Mouse (Mus musculus) ES-Bruce4 (cell line): ENCODE measurements around the gene 1700067P10Rik. TPM values are rescaled to one million over a fixed set of nuclear protein-coding genes. Genes with fewer than 3 reads are reported as not detected.
A peak's percentile ranks its signal among the peaks of the same experiment; 100 is the strongest.

Experiments
- H3K27ac ChIP-seq: 2 replicates; pipeline ENCODE4 v1.5.1; 2012; ENCODE audit warnings: low read length, inconsistent platforms; ENCODE audit not compliant: insufficient read depth
- H3K27me3 ChIP-seq: 2 replicates; pipeline ENCODE4 v1.6.1; 2012; ENCODE audit warnings: mild to moderate bottlenecking, low read length, inconsistent platforms; ENCODE audit not compliant: control insufficient read depth, poor library complexity, insufficient read depth, severe bottlenecking
- H3K36me3 ChIP-seq: 2 replicates; pipeline ENCODE4 v1.6.1; 2012; ENCODE audit warnings: inconsistent platforms, mild to moderate bottlenecking, low read length, moderate library complexity; ENCODE audit not compliant: control insufficient read depth, poor library complexity, insufficient read depth, severe bottlenecking
- H3K4me1 ChIP-seq: one replicate; pipeline ENCODE4 v1.8.1; 2011; ENCODE audit warnings: low read length; ENCODE audit not compliant: control insufficient read depth, insufficient read depth
- H3K4me3 ChIP-seq: 2 replicates; pipeline ENCODE4 v1.5.1; 2011; ENCODE audit warnings: low read depth, mild to moderate bottlenecking, low read length
- H3K9ac ChIP-seq: 2 replicates; pipeline ENCODE4 v1.6.1; 2012; ENCODE audit warnings: low read depth, mild to moderate bottlenecking, inconsistent platforms; ENCODE audit not compliant: poor library complexity, severe bottlenecking
- H3K9me3 ChIP-seq: replicated peaks from 2 replicates; pipeline ENCODE4 v1.6.1; 2012; ENCODE audit warnings: mild to moderate bottlenecking, low read length, inconsistent platforms; ENCODE audit not compliant: control insufficient read depth, poor library complexity, insufficient read depth, severe bottlenecking
- CTCF ChIP-seq: IDR thresholded peaks from one replicate; pipeline ENCODE4 v1.8.1; 2011; ENCODE audit warnings: low read depth, low read length
- EP300 ChIP-seq: IDR thresholded peaks from 2 replicates; pipeline ENCODE4 v1.6.1; 2011; ENCODE audit warnings: low read depth, low read length; ENCODE audit not compliant: insufficient read depth
- POLR2A ChIP-seq: IDR thresholded peaks from one replicate; pipeline ENCODE4 v1.8.1; 2011; ENCODE audit warnings: low read length; ENCODE audit not compliant: insufficient read depth
- polyA plus RNA-seq: library from polyadenylated mRNA; stranded (reverse); fragments of >200 nt; gene quantifications from 2 replicates; pipeline ENCODE4 v1.2.4, GENCODE M21; 2011; ENCODE audit warnings: low read depth; ENCODE audit not compliant: missing spikeins, insufficient read depth, insufficient read length

1700067P10Rik gene
- polyA plus RNA-seq, 1 experiment = not detected

- no peak overlapping the region for H3K9ac ChIP-seq
- no peaks in the 10 kb centered on the region for H3K36me3 ChIP-seq
- H3K4me1 ChIP-seq = peaks cover 4% of the 10 kb centered on the region
- no peak for TF ChIP-seq EP300
- no peak for TF ChIP-seq POLR2A
- peak; percentile 69 for TF ChIP-seq CTCF
- no peaks in the 10 kb centered on the region for H3K9me3 ChIP-seq
- no peak overlapping the region for H3K27ac ChIP-seq
- no peaks in the 10 kb centered on the region for H3K27me3 ChIP-seq
- H3K4me3 ChIP-seq = no peak overlapping the region
These were observed 21.6 kb downstream of the 1700067P10Rik start for GRCm38 (mm10) chr17:48110547-48111287.

GRCm38 (mm10) chr17:48118570-48118969 lies 29.5 kb downstream of the 1700067P10Rik start:
- no peak for TF ChIP-seq EP300
- TF ChIP-seq POLR2A = no peak
- TF ChIP-seq CTCF = no peak
- H3K36me3 ChIP-seq = no peaks in the 10 kb centered on the region
- H3K27me3 ChIP-seq = no peaks in the 10 kb centered on the region
- no peak overlapping the region for H3K27ac ChIP-seq
- H3K4me3 ChIP-seq = no peak overlapping the region
- no peaks in the 10 kb centered on the region for H3K4me1 ChIP-seq
- H3K9me3 ChIP-seq = no peaks in the 10 kb centered on the region
- H3K9ac ChIP-seq = no peak overlapping the region

DNA sequence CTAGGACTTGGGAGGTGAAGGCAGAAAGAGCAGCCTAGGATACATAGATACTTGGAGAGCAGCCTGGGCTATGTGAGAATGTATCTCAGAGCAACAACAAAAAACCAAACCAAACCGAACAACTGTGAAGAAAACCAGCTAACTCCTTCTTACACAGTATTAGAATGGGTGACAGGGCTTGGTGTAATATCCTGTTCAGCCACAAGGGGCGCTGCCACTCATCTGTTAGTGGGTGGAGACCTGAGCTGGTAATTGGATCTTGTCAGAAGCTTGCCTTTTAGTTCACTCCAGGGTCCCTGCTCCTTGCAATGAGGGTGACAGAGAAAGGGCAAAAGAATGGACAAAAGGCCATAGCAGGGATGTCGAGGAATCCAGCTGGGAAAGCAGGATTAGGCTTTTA lies 30.5 kb downstream of the 1700067P10Rik start:
- Histone ChIP-seq H3K4me3 (no peak overlapping the region), H3K36me3 (no peaks in the 10 kb centered on the region), H3K9me3 (no peaks in the 10 kb centered on the region), H3K27ac (no peak overlapping the region), H3K27me3 (no peaks in the 10 kb centered on the region), H3K9ac (no peak overlapping the region), H3K4me1 (no peaks in the 10 kb centered on the region)
- TF ChIP-seq EP300 = no peak
- TF ChIP-seq POLR2A = no peak
- TF ChIP-seq CTCF = peak; percentile 73

DNA sequence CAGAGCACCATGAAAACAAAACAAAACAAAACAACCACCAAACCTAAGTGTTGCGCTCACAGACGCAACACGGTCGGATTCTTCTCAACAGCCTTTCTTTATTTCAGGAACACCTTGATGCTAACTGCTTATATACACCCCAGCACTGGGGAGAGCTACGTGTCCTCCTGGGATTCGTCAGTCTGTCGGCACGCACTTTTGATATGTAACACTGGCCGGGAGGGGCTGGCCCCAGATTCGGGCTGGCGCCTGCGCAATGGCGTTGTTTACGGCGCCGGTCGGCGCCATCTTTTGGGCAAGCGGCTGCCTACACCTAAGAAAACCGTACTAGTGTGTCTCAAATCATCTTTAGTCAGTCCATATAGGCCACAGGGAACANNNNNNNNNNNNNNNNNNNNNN lies 31.3 kb downstream of the 1700067P10Rik start:
- no peaks in the 10 kb centered on the region for H3K9me3 ChIP-seq
- no peaks in the 10 kb centered on the region for H3K36me3 ChIP-seq
- H3K27me3 ChIP-seq = no peaks in the 10 kb centered on the region
- no peak overlapping the region for H3K27ac ChIP-seq
- TF ChIP-seq CTCF = no peak
- no peak for TF ChIP-seq EP300
- no peak for TF ChIP-seq POLR2A
- H3K4me1 ChIP-seq = no peaks in the 10 kb centered on the region
- H3K4me3 ChIP-seq = no peak overlapping the region
- no peak overlapping the region for H3K9ac ChIP-seq

- Histone ChIP-seq H3K27ac (no peak overlapping the region), H3K9ac (no peak overlapping the region), H3K36me3 (no peaks in the 10 kb centered on the region), H3K4me1 (no peaks in the 10 kb centered on the region), H3K9me3 (no peaks in the 10 kb centered on the region), H3K4me3 (no peak overlapping the region), H3K27me3 (no peaks in the 10 kb centered on the region)
- TF ChIP-seq POLR2A (no peak), CTCF (no peak), EP300 (no peak)
These were observed 43.7 kb downstream of the 1700067P10Rik start for GRCm38 (mm10) chr17:48132810-48133209.

Other genes starting within 250 kb of the 1700067P10Rik start
- 44.2 and 52.3 TPM in 2 replicates for gene Foxp4, start 164.7 kb upstream of the 1700067P10Rik start, polyA plus RNA-seq
- not detected in 2 replicates for gene 1700122O11Rik, start 51.0 kb upstream of the 1700067P10Rik start, polyA plus RNA-seq
- not detected in 2 replicates for gene 9830107B12Rik, start 56.9 kb downstream of the 1700067P10Rik start, polyA plus RNA-seq
- 0.15 TPM in 1 of 2 replicates, not detected in the other for gene A530064D06Rik, start 78.0 kb downstream of the 1700067P10Rik start, polyA plus RNA-seq
- gene Trem1, start 143.4 kb downstream of the 1700067P10Rik start, polyA plus RNA-seq = not detected in 2 replicates
- gene Trem3, start 158.5 kb downstream of the 1700067P10Rik start, polyA plus RNA-seq = not detected in 2 replicates
- not detected in 2 replicates for gene Treml4, start 175.0 kb downstream of the 1700067P10Rik start, polyA plus RNA-seq
- 0.70 and 0.79 TPM in 2 replicates for gene Treml2, start 210.2 kb downstream of the 1700067P10Rik start, polyA plus RNA-seq
- gene B430306N03Rik, start 226.8 kb downstream of the 1700067P10Rik start, polyA plus RNA-seq = not detected in 2 replicates